Mouse (Mus musculus): ENCODE results near the gene Bicc1.
"Not testable (repeated sequence)": the region's sequence is repeated elsewhere in the genome, so short reads cannot be mapped to it uniquely, and the experiment has no call there.

The Bicc1 gene

DNA sequence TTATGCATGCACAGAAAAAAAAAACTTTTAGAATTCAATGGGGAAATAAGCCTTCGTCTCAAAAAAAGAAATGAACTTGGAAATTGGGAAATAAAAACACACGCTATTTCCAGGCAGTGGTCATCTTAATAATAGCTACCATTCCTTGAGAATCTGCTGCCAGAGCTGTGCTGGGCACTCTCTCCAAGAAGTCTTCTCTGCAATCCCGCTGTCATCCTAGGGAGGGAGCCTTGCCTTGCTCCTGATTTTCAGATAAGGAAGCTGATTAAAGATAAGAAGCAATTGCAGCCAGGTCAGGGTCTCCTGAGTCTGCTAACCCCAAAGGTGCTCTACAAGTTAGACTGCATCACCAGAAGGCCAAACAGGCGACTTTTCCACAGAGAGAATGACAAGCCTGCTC, 161.4 kb downstream of the Bicc1 start:
- DNase-seq (ENCODE audit: low read depth, low spot score) = no peak

DNA sequence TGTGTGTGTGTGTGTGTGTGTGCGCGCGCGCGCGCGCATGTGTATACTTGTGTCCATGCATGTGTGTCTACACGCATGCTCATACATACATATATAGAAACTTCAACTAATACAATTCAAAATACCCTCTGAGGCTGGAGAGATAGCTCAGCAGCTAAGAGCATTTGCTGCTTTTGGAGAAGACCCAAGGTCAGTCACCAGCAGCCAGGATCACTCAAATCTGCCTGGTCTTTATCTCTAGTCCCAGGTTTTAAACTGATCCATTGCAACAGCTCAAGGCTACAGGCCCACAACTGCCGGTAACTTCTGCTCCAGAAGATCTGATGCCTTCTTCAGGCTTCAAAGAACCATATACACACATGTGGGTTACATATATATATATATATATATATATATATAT, 163.4 kb downstream of the Bicc1 start:
- DNase-seq (ENCODE audit: low read depth, low spot score) = no peak

GRCm38 (mm10) chr10:70994135-70994497, 165.4 kb downstream of the Bicc1 start:
- DNase-seq (ENCODE audit: low read depth, low spot score) = no peak

DNA sequence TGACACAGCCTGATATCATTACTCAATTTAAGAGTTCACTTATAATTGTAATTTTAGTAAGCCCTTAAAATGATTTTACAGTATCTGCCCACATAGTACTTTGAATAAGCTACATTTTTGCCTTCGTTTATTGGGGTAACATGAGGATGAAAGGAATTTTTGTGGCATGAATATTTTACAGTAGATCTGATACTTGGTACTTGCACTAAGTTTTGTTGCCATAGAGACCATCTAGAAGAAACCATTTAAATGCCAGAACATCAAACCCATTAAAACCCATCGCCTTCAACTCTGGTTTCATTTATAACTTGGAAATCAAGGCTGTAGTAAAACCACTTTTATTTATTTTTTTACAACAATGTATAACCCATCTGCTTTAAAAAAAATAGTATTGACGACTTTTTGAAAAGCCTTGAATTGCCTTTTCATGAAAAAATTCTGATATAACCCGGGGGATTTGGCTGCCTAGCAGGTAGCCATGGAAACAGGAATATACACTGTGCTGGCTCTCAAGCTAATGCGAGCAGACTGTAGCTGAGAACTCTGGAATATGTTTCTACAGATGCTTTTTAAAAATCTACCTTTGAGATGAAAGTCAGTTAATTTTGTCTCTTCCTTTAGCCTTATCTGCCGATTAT, 165.9 kb downstream of the Bicc1 start:
- DNase-seq (ENCODE audit: low read depth, low spot score) = no peak

DNA sequence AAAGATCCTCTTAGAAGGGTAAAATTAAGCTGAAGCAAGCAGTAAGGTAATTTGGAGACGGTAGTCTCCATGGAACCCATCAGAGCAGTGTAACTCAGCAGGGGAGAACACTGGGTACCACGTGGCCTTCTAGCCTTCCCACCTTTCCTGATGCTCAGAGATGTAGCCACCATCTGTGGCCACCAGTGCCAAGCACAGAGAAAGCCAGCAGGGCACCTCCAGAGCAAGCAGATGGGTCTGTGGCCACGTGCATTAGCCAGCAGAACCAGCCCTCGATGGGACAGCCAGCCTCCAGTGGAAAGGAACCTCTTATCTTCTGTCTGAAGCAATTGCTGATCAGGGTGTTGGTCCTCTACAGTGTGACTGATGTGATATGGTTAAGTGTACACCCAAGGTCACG, 172.1 kb downstream of the Bicc1 start:
- no peak for DNase-seq (ENCODE audit: low read depth, low spot score)

GRCm38 (mm10) chr10:70983036-70983670, 176.3 kb downstream of the Bicc1 start:
- no peak for DNase-seq (ENCODE audit: low read depth, low spot score)

DNA sequence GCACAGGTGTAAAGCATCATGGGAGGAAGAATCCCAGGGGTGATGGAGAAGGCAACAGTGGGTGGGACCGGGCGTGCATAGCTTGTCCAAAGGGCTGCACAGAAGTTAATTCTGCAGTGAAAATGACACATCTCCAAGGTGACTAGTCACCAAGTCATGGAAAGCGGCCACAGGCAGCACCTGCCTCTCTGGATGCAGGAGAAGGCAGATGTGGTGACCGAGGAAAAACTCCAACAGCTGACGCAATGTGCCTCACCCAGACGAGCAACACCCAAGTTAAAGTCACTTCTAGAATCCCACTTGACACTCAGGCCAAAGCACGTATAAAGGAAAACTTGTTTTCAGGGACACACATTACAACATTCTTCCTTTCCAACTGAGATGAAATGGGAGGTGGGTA, 177.3 kb downstream of the Bicc1 start:
- DNase-seq (ENCODE audit: low read depth, low spot score) = no peak

DNA sequence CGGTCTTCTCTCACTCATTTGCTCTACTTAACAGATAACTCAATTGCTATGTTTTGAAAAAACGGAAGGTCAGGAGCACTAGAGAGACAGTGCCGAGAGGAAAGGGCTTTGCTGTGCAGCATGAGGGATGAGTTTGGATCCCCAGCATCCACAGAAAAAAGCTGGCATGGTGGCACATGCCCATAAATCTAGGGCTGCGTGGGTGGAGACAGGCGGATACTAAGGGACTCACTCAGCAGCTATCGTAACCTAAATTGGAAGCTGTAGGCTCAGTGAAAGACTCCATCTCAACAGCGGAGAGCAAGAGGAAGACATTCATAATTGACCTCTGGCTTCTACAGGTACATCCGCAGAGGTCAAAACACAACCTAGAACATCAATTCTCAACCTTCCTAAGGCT, 179.8 kb downstream of the Bicc1 start:
- no peak for DNase-seq (ENCODE audit: low read depth, low spot score)

GRCm38 (mm10) chr10:70977141-70977540, 182.4 kb downstream of the Bicc1 start:
- no peak for DNase-seq (ENCODE audit: low read depth, low spot score)

GRCm38 (mm10) chr10:70976633-70977032, 182.9 kb downstream of the Bicc1 start:
- DNase-seq (ENCODE audit: low read depth, low spot score) = no peak

DNA sequence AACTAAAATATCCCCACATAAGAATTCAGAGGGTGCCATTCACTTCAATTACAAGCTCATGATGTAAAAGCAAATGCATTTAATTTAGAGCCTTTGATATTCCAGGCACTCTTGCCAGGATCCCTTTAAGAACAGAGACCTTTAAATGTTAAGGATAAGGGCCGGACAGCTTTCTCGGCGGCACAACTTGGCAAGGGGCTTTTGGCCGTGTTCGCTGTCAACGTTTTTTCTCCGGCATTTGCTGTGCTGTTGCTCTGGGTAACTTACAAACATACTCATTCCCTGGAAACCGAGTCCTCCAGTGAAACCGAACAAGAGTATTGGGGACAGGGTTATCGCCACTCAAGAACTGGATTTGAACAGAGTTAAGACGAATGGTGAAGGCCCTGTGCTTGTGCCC, 188.3 kb downstream of the Bicc1 start:
- no peak for DNase-seq (ENCODE audit: low read depth, low spot score)

- no peak for DNase-seq (ENCODE audit: low read depth, low spot score)
Observed at GRCm38 (mm10) chr10:70968848-70969683, 190.4 kb downstream of the Bicc1 start.

DNA sequence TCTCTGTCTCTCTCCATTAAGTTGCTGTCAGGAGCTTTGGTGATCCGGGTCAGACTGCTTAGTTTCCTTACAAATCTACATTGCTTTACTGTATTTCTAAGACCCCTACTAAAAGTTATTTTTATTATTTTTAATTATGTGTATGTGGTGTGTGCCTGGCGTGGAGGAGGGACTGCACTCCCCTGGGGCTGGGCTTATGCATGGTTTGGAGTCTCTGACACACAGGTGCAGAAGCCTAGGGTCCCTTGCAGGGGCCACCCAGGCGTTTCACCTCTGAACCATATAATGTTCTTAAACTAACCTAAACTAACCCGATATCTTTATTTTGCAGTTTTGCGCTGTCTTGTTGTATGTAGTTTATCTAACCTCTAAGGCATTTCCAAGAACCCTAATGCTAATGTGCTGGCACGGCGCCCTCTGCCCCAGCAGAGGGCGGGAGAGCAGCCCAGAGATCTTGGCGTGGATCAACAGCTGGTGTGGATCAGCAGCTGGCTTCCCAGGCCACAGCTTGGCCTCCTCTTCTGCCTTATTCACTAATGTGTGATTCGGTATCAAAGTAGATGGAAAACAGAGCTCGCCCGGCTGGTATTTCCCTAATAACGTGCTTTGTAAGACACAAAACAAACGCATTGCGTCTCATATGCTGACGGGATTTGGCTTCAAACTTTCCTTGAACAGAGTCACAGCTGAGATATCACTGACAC, 192.7 kb downstream of the Bicc1 start:
- DNase-seq (ENCODE audit: low read depth, low spot score) = no peak

GRCm38 (mm10) chr10:70964706-70965105, 194.8 kb downstream of the Bicc1 start:
- DNase-seq (ENCODE audit: low read depth, low spot score) = no peak

GRCm38 (mm10) chr10:70963599-70964193, 195.8 kb downstream of the Bicc1 start:
- peak; percentile 15 for DNase-seq (ENCODE audit: low read depth, low spot score)

DNA sequence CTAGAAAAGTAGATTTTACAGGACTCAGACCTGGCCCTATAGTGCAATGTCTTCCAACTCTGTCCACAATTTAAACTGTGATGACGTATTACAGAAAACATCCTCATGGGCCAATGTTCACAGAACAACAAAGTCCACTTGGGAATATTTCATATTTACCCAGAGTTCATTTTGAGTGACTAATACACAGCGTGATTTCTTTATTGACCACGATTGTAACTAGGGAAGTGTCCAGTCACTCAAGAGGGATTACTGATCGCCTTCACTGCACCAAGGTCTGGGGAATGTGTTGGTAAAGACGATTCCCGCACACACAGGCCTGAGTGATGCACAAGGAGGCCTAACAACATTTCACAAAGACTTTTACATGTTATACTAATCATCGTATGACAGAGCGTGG, 197.9 kb downstream of the Bicc1 start:
- DNase-seq (ENCODE audit: low read depth, low spot score) = no peak

- DNase-seq (ENCODE audit: low read depth, low spot score) = not testable (repeated sequence)
Observed at GRCm38 (mm10) chr10:70960396-70960795, 199.1 kb downstream of the Bicc1 start.

GRCm38 (mm10) chr10:70952770-70953147, 206.7 kb downstream of the Bicc1 start:
- DNase-seq (ENCODE audit: low read depth, low spot score) = no peak

DNA sequence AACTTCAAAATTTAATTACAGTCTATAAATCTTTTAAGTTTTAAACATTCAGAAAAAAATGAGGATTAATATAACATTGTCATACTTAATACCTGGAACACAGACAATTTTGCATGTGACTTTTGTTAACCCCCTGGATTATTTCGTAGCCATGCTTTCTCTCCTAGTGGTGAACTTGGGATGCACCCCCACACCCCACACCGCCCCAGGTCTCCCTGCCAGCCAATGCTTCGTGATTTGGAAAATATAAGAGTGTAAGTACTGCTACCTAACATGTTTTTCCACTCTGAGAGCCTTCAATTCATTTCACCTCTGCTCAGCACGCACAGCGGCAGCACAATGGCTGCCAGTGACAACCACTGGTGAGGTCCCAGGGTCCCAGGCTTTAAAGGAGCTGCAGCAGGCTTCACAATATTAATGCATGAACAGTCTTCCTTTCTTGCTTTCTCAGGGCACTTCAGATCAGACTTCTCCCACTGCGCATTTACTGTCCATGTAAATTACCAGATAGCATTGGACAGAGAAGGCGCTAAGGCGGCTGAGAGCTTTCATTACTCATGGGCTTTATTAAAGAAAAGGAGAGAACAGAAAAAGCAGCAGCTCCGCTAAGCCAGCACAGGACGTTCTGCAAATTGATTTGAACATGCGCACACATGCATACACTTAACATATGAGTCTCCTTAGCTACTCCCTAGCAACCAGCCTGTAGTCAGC, 207.3 kb downstream of the Bicc1 start:
- DNase-seq (ENCODE audit: low read depth, low spot score) = no peak

DNA sequence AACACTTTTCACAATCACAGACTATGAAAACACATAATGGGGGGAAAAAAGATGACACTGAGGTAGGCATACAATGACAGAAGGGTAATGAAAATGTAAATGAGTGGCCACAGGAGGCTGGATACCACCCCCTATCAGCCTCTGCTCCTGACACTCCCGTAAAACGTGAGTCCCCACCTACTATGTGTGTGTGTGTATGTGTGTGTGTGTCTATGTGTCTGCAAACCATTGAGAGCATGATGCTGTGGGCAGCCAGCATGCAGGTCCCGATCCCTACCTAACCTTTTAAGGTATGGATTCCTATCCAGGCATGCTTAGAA, 209.4 kb downstream of the Bicc1 start:
- DNase-seq (ENCODE audit: low read depth, low spot score) = no peak
